In the genomic region with DNA sequence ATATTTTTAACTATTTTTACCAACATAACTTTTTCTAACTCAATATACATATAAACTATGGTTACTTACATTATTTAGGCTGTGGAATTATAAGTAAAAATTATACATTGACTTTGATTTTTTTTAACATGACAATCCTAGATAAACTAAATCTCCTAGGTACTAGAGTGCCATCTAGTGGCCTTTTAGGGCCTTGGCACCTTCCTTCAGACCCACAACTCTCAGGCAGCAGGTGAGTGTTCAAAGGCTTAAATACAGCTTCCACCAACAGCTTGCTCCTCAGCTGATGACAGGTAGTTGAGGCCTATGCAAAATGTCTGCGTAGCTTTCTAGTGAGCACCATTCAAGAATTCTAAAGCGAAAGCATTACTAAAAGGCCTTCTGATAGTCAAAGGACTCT, we compare ENCODE assay signal across 8 mouse cellular contexts. TPM values are rescaled to one million over a fixed set of nuclear protein-coding genes. Genes with fewer than 3 reads are reported as not detected.
DNase-seq lines count a peak whose midpoint lies in the region; ATAC-seq and TF ChIP-seq lines count a peak whose summit lies in the region.

No protein-coding gene starts in this region.

- no peaks in the 10 kb centered on the region for H3K27me3 ChIP-seq in liver, adult 2 months (ENCODE audit: control insufficient read depth, insufficient read depth, low read length)
- H3K27me3 ChIP-seq in liver, embryonic 12.5 days (replicated peaks): no peaks in the 10 kb centered on the region
- H3K27me3 ChIP-seq in midbrain, embryonic 16.5 days (ENCODE audit: control insufficient read depth, insufficient read depth, low read depth, low read length): no peaks in the 10 kb centered on the region

- no peak overlapping the region for H3K9ac ChIP-seq in liver, adult 2 months (ENCODE audit: low read depth, low read length)
- no peak overlapping the region for H3K9ac ChIP-seq in liver, embryonic 12.5 days
- H3K9ac ChIP-seq in midbrain, embryonic 16.5 days (ENCODE audit: low read depth, low read length): no peak overlapping the region

- DNase-seq in embryo, embryonic 10 days (ENCODE audit: low spot score): peak; percentile 53
- no peak for DNase-seq in embryo, embryonic 9.5 days (ENCODE audit: extremely low spot score)
- DNase-seq in liver, adult 2 months (ENCODE audit: extremely low read depth, low read depth, low spot score): peak; percentile 58
- peak; percentile 59 for DNase-seq in c-Kit-positive CD71-positive TER-119-positive erythroid progenitor cells, embryonic 14.5 days (ENCODE audit: low spot score)
- peak; percentile 37 to 59 for DNase-seq in kidney, adult 8-10 months
- DNase-seq in spleen, adult 12 weeks (ENCODE audit: low spot score): no peak

- no peak overlapping the region for H3K27ac ChIP-seq in liver, adult 2 months (replicated peaks; ENCODE audit: insufficient read depth, low read depth, low read length)
- H3K27ac ChIP-seq in liver, embryonic 12.5 days: no peak overlapping the region
- no peak overlapping the region for H3K27ac ChIP-seq in midbrain, embryonic 16.5 days (ENCODE audit: low read length)

- no peak for ATAC-seq in liver, embryonic 12.5 days
- ATAC-seq in midbrain, embryonic 16.5 days: peak; percentile 71

- WGBS in liver, adult 2 months: 78% methylated on average over 2 of the region's 2 CpGs
- WGBS in liver, embryonic 12.5 days (ENCODE audit: insufficient replicate concordance): 42% methylated on average over 2 of the region's 2 CpGs
- 58% methylated on average over 2 of the region's 2 CpGs for WGBS in midbrain, embryonic 16.5 days

- TF ChIP-seq CTCF in liver, adult 2 months (IDR thresholded peaks at IDR 0.05; ENCODE audit: low read depth, low read length): peak; percentile 59; the same call in 1 of the 2 replicates

- no peak overlapping the region for H3K4me2 ChIP-seq in liver, embryonic 12.5 days
- no peak overlapping the region for H3K4me2 ChIP-seq in midbrain, embryonic 16.5 days (ENCODE audit: low read length)

- H3K9me3 ChIP-seq in liver, embryonic 12.5 days (replicated peaks): no peaks in the 10 kb centered on the region
- no peaks in the 10 kb centered on the region for H3K9me3 ChIP-seq in midbrain, embryonic 16.5 days (replicated peaks; ENCODE audit: control insufficient read depth, low read length, poor library complexity, severe bottlenecking)

- peaks cover 21% of the 10 kb centered on the region for H3K36me3 ChIP-seq in liver, adult 2 months (ENCODE audit: control insufficient read depth, insufficient read depth, low read length)
- peaks cover 57% of the 10 kb centered on the region for H3K36me3 ChIP-seq in liver, embryonic 12.5 days
- peaks cover 16% of the 10 kb centered on the region for H3K36me3 ChIP-seq in midbrain, embryonic 16.5 days (ENCODE audit: control insufficient read depth, insufficient read depth, low read length)

- TF ChIP-seq POLR2A in liver, adult 2 months (IDR thresholded peaks at IDR 0.05; ENCODE audit: extremely low read depth, insufficient read depth, low read length): no peak

- H3K4me1 ChIP-seq in liver, adult 2 months (ENCODE audit: control insufficient read depth, insufficient read depth, low read length): no peaks in the 10 kb centered on the region
- H3K4me1 ChIP-seq in liver, embryonic 12.5 days: 0 out of 2 replicates have a peak, but pooled peaks cover 4% of the 10 kb centered on the region
- no peaks in the 10 kb centered on the region for H3K4me1 ChIP-seq in midbrain, embryonic 16.5 days (ENCODE audit: control insufficient read depth, insufficient read depth, low read length)

- H3K79me2 ChIP-seq in liver, adult 2 months (ENCODE audit: control insufficient read depth, insufficient read depth, low read length): no peaks in the 10 kb centered on the region

- H3K4me3 ChIP-seq in liver, adult 2 months (ENCODE audit: insufficient read depth, low read depth, low read length): no peak overlapping the region
- H3K4me3 ChIP-seq in liver, embryonic 12.5 days: no peak overlapping the region
- H3K4me3 ChIP-seq in midbrain, embryonic 16.5 days (ENCODE audit: low read depth, low read length): no peak overlapping the region

RNA-seq across cellular contexts. Expression of gene Nit2, which starts 10.1 kb away (rescaled TPM):
- total RNA-seq in liver, adult 2 months (2014; rRNA removed): 260 and 288 TPM in 2 replicates
- polyA plus RNA-seq in liver, adult 2 months (2012; rRNA removed): 172 and 195 TPM in 2 replicates
- polyA plus RNA-seq in liver, embryonic 12.5 days (2016; fragmentation: Nextera tagmentation; extraction: Ambion mirVana): 42.5 and 42.6 TPM in 2 replicates
- 44.9 and 60.4 TPM in 2 replicates for polyA plus RNA-seq in midbrain, embryonic 16.5 days (2015; fragmentation: Nextera tagmentation; extraction: Ambion mirVana)

RNA-seq across cellular contexts. Expression of gene Tbc1d23, which starts 54.0 kb away (rescaled TPM):
- total RNA-seq in liver, adult 2 months (2014; rRNA removed): 17.7 and 18.7 TPM in 2 replicates
- polyA plus RNA-seq in liver, adult 2 months (2012; rRNA removed): 3.2 and 4.0 TPM in 2 replicates
- polyA plus RNA-seq in liver, embryonic 12.5 days (2016; fragmentation: Nextera tagmentation; extraction: Ambion mirVana): 7.5 and 8.2 TPM in 2 replicates
- polyA plus RNA-seq in midbrain, embryonic 16.5 days (2015; fragmentation: Nextera tagmentation; extraction: Ambion mirVana): 33.3 and 34.7 TPM in 2 replicates

RNA-seq across cellular contexts. Expression of gene Tomm70a, which starts 55.8 kb away (rescaled TPM):
- 50.0 and 62.0 TPM in 2 replicates for total RNA-seq in liver, adult 2 months (2014; rRNA removed)
- 14.2 and 17.0 TPM in 2 replicates for polyA plus RNA-seq in liver, adult 2 months (2012; rRNA removed)
- polyA plus RNA-seq in liver, embryonic 12.5 days (2016; fragmentation: Nextera tagmentation; extraction: Ambion mirVana): 50.7 and 51.2 TPM in 2 replicates
- polyA plus RNA-seq in midbrain, embryonic 16.5 days (2015; fragmentation: Nextera tagmentation; extraction: Ambion mirVana): 63.0 and 66.3 TPM in 2 replicates

Comparison
In these comparisons a context has a peak if more than half of its experiments do, and no peak if none do; other contexts are left out.
1. DNase-seq: peak in embryo, embryonic 10 days (single experiment), liver, adult 2 months (single experiment), c-Kit-positive CD71-positive TER-119-positive erythroid progenitor cells, embryonic 14.5 days (single experiment) and kidney, adult 8-10 months (2 of 2); none in embryo, embryonic 9.5 days (single experiment) and spleen, adult 12 weeks (single experiment).